Mouse (Mus musculus) frontal cortex, postnatal 25 days (tissue): ENCODE measurements at regions not wholly inside any gene's neighbourhood (a gene's known extent, or its start where the extent isn't known, plus 50 kb on each side); places are given as distances from the start of the nearest gene placed in this dataset.
"Not testable (repeated sequence)": the region's sequence is repeated elsewhere in the genome, so short reads cannot be mapped to it uniquely, and the experiment has no call there.

Experiments used
- DNase-seq, 2 experiments: peaks; one replicate each; pipeline ENCODE4 v3.0.0; 2022; ENCODE audit warnings: low spot score in 2 of 2

DNA sequence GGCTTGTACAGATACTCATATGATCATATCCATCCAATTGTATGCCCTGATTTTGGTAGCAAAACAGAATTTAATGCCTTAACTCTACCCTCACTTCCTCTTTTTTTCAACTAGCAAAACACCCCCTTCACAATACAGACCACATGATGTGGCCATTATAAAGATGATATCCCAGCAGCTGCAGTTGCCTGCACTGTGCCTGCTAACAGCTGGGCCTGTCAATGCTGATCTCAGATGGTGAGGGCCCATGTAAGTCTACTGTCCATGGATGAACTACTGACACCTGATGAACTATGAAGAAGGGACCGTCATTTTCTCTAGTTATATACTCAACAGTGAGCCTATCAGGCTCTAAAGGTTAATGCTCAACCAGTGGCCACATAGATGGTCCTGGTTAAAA, 191.8 kb upstream of the Fmr1 start:
- DNase-seq = no peak

DNA sequence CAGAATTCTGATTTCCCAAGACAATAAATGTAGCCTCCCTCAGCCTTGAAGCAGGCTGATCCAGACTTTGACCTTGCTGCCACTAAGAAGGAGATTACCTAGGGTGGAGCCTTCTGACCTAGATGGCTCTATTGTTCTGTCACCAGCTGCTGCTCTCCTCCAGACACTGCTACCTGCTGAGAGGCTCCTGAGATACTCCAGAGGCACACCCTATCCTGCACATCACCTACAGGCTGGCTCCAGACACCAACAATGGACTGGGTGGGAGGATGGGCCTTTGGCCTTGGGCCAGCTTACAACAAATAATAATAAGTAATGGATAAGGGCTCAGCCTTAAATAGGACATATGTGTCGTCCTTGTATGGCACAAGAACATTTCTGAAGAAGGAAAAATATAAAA, 186.3 kb upstream of the Fmr1 start:
- DNase-seq = not testable (repeated sequence)

DNA sequence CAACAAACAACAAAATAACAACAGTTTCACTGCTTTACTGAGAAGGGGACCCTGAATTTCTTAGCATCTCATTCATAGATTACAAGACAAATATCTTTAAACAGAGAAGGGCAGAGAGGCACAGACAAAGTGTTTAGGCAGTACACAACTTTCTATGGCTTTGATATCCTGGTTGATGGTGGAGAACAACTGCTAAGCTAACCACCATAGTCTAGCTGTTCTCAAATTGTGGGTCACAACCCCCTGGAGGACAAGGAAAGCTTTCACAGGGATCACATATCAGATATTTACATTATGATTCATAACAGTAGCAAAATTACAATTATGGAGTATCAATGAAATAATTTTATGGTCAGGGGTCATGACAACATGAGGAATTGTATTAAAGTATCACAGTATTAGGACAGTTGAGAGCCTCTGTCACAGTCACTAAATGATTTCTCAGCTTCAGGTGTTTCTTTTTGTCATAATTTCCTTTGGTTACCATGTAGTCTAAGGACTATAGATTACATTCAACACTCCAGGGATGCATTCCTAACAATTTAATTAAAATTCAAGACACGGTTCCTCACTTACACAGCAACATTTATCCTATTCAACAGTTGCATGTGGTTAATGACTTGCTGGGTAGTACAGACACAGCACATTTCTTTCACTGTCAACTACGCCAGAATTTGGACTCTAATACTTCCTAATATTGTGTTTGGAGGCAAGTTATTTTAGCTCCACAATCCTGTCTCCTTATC, 183.8 kb upstream of the Fmr1 start:
- no peak for DNase-seq

GRCm38 (mm10) chrX:68495144-68495493, 183.2 kb upstream of the Fmr1 start:
- DNase-seq = no peak

DNA sequence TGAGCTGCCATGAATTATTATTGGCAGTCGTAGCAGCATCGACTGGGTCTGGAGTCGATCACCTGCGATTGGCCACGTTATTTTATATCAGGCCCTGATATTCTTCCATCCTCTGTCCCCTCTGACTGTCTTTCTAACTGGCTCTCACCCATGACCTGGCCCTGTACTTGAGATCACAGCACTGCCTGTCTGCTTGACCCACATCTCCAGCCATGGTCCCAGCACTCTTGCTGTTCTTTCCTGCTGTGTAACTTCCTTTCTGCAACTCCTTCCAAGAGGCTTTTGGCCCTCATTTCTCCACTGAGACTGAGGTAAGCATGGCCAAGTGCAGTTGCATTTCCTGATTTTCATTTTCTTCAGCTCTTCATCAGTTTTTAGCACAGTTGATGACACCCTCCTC, 182.6 kb upstream of the Fmr1 start:
- DNase-seq = no peak

DNA sequence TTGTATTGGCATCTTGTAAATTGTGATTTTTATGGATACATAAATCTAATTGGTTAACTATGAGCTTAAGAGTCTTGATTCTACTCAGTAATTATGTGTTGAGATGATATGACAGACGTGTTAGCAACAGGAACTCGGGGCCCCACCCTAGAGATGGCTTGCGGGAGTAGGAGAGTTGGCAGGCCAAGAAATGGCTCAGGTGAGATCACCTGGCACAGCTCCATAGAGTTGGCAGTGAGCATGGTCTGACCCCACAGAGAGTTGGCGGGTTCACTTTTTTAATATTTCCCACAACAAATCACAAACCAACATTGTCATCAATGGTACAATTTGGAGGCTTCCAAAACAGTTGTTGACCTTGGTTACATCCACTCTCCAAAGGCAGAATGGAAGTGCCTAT, 180.5 kb upstream of the Fmr1 start:
- DNase-seq = no peak

DNA sequence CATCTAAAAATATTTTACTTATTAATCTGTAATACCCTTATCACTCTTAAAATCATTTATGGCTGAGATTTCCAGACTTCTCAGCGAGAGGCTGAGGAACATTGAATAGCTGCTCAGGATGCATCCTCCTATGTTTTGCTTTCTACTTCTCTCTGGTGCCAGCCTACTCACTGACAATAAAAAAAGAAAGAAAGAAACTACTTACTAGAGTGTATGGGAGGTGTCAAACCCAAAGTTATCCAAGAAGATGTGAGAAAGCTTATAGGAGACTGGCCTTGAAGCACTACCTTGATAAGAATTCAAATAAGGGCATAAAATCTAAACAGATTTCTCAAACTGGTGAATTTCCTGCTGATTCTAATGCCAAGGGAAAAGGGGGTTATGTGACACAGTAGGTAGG, 175.4 kb upstream of the Fmr1 start:
- no peak for DNase-seq

DNA sequence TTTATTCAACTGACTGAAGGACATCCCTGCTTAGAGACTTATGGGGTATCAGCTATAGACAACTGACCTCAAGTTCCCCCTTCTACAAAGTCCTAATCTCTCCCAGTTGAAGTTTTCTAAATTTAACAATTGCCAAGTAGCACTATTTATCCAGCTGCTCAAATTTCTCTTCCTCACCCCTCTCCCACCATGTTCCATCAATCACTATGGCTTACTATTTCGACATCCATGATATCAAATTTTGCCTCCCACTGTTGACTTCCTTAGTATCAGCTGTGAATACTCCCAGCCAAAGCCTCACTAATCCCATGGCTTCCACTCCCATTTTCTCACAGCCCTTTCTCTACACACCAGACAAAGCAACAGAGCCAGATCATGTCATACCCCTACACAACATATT, 170.7 kb upstream of the Fmr1 start:
- DNase-seq = no peak

GRCm38 (mm10) chrX:68512213-68512766, 166.1 kb upstream of the Fmr1 start:
- DNase-seq = no peak

DNA sequence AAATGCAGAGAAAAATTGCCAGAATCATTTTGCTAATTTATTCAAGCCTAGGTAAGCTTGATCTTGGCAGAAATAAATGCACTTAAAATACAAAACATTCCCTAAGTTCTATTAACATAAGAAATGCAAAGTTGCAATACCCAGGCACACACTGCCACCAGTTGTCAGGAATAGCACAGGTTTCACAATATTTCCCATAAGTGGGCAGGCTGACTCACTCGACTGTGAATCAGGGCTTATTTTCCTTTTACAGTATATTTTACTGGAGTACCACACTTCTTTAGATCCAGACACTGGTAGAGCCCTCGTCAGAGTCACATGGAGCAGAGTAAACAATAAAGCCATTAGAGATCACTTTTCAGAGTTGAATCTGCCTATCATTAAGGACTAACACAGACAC, 131.8 kb upstream of the Fmr1 start:
- DNase-seq = no peak

GRCm38 (mm10) chrX:68554031-68554430, 124.3 kb upstream of the Fmr1 start:
- no peak for DNase-seq

DNA sequence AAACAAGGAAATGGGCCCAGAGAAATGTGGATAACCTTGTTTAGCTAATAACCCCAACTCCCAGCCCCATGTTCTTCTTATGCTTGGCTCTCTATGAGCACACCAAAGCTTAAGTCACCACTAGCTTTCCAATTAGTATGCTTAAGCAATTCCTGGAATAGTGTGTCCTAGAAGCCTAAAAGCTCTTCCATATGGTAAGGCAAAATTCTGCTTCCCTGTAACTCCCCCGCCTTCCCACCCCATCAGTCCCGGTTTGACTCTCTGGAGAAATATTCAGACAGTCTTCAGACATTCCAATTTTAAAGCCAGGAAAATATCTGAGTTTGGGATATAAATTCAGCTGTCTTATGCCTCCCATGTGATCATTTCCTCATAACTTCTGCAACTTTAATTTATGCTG, 120.6 kb upstream of the Fmr1 start:
- no peak for DNase-seq

- peak; percentile 5 to 12 for DNase-seq
Observed at GRCm38 (mm10) chrX:68585246-68585645, 93.1 kb upstream of the Fmr1 start.

DNA sequence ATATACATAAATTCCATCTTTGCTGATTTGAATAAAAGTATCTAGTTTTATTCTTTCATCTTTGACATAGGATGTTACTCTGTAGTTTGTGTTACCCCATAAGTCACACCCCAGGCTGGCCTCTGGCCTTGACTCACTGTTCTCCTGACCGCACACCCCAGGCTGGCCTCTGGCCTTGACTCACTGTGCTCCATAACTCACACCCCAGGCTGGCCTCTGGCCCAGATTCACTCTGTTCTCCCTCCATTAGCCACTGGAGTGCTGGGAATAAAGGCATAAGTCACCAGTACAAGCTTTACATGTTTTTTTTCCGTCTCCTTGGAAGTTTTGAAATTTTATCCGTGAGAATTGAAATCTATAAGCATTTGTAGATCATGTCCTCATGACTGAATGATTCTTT, 56.2 kb upstream of the Fmr1 start:
- no peak for DNase-seq
